Mouse (Mus musculus) hindbrain, embryonic 14.5 days (tissue): ENCODE results near the gene Gpr158. TPM values are rescaled to one million over a fixed set of nuclear protein-coding genes. Genes with fewer than 3 reads are reported as not detected.
"Not testable (repeated sequence)": the region's sequence is repeated elsewhere in the genome, so short reads cannot be mapped to it uniquely, and the experiment has no call there.

Experiments used
- ATAC-seq: fragments of 200-750 bp; cut with Nextera tagmentation; 2 replicates; pipeline ENCODE4 v1.8.0; 2017; ENCODE audit warnings: moderate number of reproducible peaks, mild to moderate bottlenecking, moderate TSS enrichment, moderate library complexity; ENCODE audit not compliant: low FRiP score
- DNase-seq: peaks from one replicate; pipeline ENCODE4 v3.0.0-alpha.2; 2015; ENCODE audit warnings: low spot score
- H3K27ac ChIP-seq: fragments of 300-500 bp; sonication (generic); 2 replicates; pipeline ENCODE4 v1.5.1; 2014; ENCODE audit warnings: mild to moderate bottlenecking, moderate library complexity
- H3K27me3 ChIP-seq: fragments of 300-500 bp; sonication (generic); 2 replicates; pipeline ENCODE4 v1.6.1; 2014; ENCODE audit warnings: mild to moderate bottlenecking, low read length, mixed read lengths; ENCODE audit not compliant: control insufficient read depth, insufficient read depth
- H3K36me3 ChIP-seq: fragments of 300-500 bp; sonication (generic); replicated peaks from 2 replicates; pipeline ENCODE4 v1.6.1; 2014; ENCODE audit not compliant: control insufficient read depth, insufficient read depth
- H3K4me1 ChIP-seq: fragments of 300-500 bp; sonication (generic); replicated peaks from 2 replicates; pipeline ENCODE4 v1.6.1; 2014; ENCODE audit warnings: antibody characterized with exemption, low read length, mixed read lengths; ENCODE audit not compliant: control insufficient read depth, insufficient read depth
- H3K4me2 ChIP-seq: fragments of 300-500 bp; sonication (generic); replicated peaks from 2 replicates; pipeline ENCODE4 v1.6.1; 2014; ENCODE audit warnings: mild to moderate bottlenecking, moderate library complexity
- H3K4me3 ChIP-seq: fragments of 300-500 bp; sonication (generic); replicated peaks from 2 replicates; pipeline ENCODE4 v1.5.1; 2014; ENCODE audit warnings: mild to moderate bottlenecking, low read length
- H3K9ac ChIP-seq: fragments of 300-500 bp; sonication (generic); 2 replicates; pipeline ENCODE4 v1.6.1; 2014
- H3K9me3 ChIP-seq: fragments of 300-500 bp; sonication (generic); 2 replicates; pipeline ENCODE4 v1.6.1; 2016; ENCODE audit warnings: low read length; ENCODE audit not compliant: control insufficient read depth
- WGBS: fragments of 180-500 bp; shearing (Covaris S2); extraction: QIAGEN DNeasy Blood & Tissue Kit; methylation state at CpG from one replicate; pipeline ENCODE4 v1.1.7; 2014; 5-methylcytosine and 5-hydroxymethylcytosine counted together
- polyA plus RNA-seq: library from polyadenylated mRNA; unstranded; fragments of >200 nt; fragmentation: Nextera tagmentation; extraction: Ambion mirVana; gene quantifications from 2 replicates; pipeline ENCODE4 v1.2.1, GENCODE M21; 2014

The Gpr158 gene
- polyA plus RNA-seq, 1 experiment from 2014 or later: 4.9 TPM

GRCm38 (mm10) chr2:21405617-21406016 lies 38.3 kb downstream of the Gpr158 start:
- no peak overlapping the region for H3K27ac ChIP-seq
- ATAC-seq (no peak), DNase-seq (peak; percentile 36)

GRCm38 (mm10) chr2:21407443-21407985 lies 40.2 kb downstream of the Gpr158 start:
- Histone ChIP-seq H3K4me2 (no peak overlapping the region), H3K9ac (no peak overlapping the region), H3K27me3 (no peaks in the 10 kb centered on the region), H3K27ac (no peak overlapping the region), H3K4me3 (no peak overlapping the region), H3K36me3 (no peaks in the 10 kb centered on the region), H3K9me3 (no peaks in the 10 kb centered on the region), H3K4me1 (no peaks in the 10 kb centered on the region)
- DNase-seq: no peak
- 85% methylated on average over 2 of the region's 2 CpGs for WGBS
- no peak for ATAC-seq

More at GRCm38 (mm10) chr2:21405617-21406016, 38.3 kb downstream of the Gpr158 start:
- Histone ChIP-seq H3K9me3 (no peaks in the 10 kb centered on the region), H3K27me3 (no peaks in the 10 kb centered on the region), H3K4me3 (no peak overlapping the region), H3K9ac (no peak overlapping the region), H3K36me3 (no peaks in the 10 kb centered on the region), H3K4me2 (no peak overlapping the region), H3K4me1 (no peaks in the 10 kb centered on the region)
- WGBS: 64% methylated on average over 3 of the region's 3 CpGs

GRCm38 (mm10) chr2:21408821-21409220 lies 41.5 kb downstream of the Gpr158 start:
- no peaks in the 10 kb centered on the region for H3K4me1 ChIP-seq
- DNase-seq: no peak
- no peak overlapping the region for H3K4me2 ChIP-seq
- 84% methylated on average over 3 of the region's 3 CpGs for WGBS
- H3K27ac ChIP-seq: no peak overlapping the region
- H3K36me3 ChIP-seq: no peaks in the 10 kb centered on the region
- H3K9ac ChIP-seq: no peak overlapping the region
- no peaks in the 10 kb centered on the region for H3K27me3 ChIP-seq
- no peak overlapping the region for H3K4me3 ChIP-seq
- no peaks in the 10 kb centered on the region for H3K9me3 ChIP-seq
- ATAC-seq: no peak

GRCm38 (mm10) chr2:21430288-21430687 lies 62.9 kb downstream of the Gpr158 start:
- no peak for ATAC-seq
- WGBS: 78% methylated on average over 2 of the region's 2 CpGs

GRCm38 (mm10) chr2:21431182-21431581 lies 63.8 kb downstream of the Gpr158 start:
- Histone ChIP-seq H3K36me3 (no peaks in the 10 kb centered on the region), H3K4me3 (no peak overlapping the region), H3K27me3 (no peaks in the 10 kb centered on the region), H3K4me2 (no peak overlapping the region), H3K9ac (no peak overlapping the region), H3K9me3 (no peaks in the 10 kb centered on the region), H3K27ac (no peak overlapping the region), H3K4me1 (no peaks in the 10 kb centered on the region)
- WGBS: 58% methylated on average over 6 of the region's 6 CpGs
- DNase-seq (no peak), ATAC-seq (peak; percentile 48; the same call in 1 of the 2 replicates)

More at GRCm38 (mm10) chr2:21430288-21430687, 62.9 kb downstream of the Gpr158 start:
- no peak for DNase-seq
- Histone ChIP-seq H3K36me3 (no peaks in the 10 kb centered on the region), H3K4me2 (no peak overlapping the region), H3K4me1 (no peaks in the 10 kb centered on the region), H3K9me3 (no peaks in the 10 kb centered on the region), H3K9ac (no peak overlapping the region), H3K4me3 (no peak overlapping the region), H3K27ac (no peak overlapping the region), H3K27me3 (no peaks in the 10 kb centered on the region)

GRCm38 (mm10) chr2:21439626-21440025 lies 72.3 kb downstream of the Gpr158 start:
- Histone ChIP-seq H3K4me1 (no peaks in the 10 kb centered on the region), H3K4me3 (no peak overlapping the region), H3K9ac (no peak overlapping the region), H3K4me2 (no peak overlapping the region), H3K27ac (no peak overlapping the region), H3K9me3 (no peaks in the 10 kb centered on the region), H3K36me3 (no peaks in the 10 kb centered on the region), H3K27me3 (no peaks in the 10 kb centered on the region)
- ATAC-seq (no peak), DNase-seq (no peak)
- 88% methylated on average over 3 of the region's 3 CpGs for WGBS

- not testable (repeated sequence) for DNase-seq, H3K27me3 ChIP-seq, H3K4me1 ChIP-seq, H3K9me3 ChIP-seq, H3K4me3 ChIP-seq, H3K4me2 ChIP-seq, H3K27ac ChIP-seq, H3K9ac ChIP-seq, ATAC-seq, H3K36me3 ChIP-seq
- WGBS: 92% methylated on average over 4 of the region's 4 CpGs
These were observed 93.3 kb downstream of the Gpr158 start for GRCm38 (mm10) chr2:21460606-21461005.

- no peaks in the 10 kb centered on the region for H3K27me3 ChIP-seq
- ATAC-seq: no peak
- no peak for DNase-seq
- H3K4me1 ChIP-seq: no peaks in the 10 kb centered on the region
- no peak overlapping the region for H3K4me3 ChIP-seq
- H3K9me3 ChIP-seq: no peaks in the 10 kb centered on the region
- H3K36me3 ChIP-seq: no peaks in the 10 kb centered on the region
- H3K9ac ChIP-seq: no peak overlapping the region
- H3K4me2 ChIP-seq: no peak overlapping the region
- H3K27ac ChIP-seq: no peak overlapping the region
- 88% methylated on average over 2 of the region's 2 CpGs for WGBS
These were observed 107.6 kb downstream of the Gpr158 start for GRCm38 (mm10) chr2:21474957-21475356.

GRCm38 (mm10) chr2:21496881-21497280 lies 129.5 kb downstream of the Gpr158 start:
- no peak for ATAC-seq
- H3K4me1 ChIP-seq: no peaks in the 10 kb centered on the region
- no peaks in the 10 kb centered on the region for H3K27me3 ChIP-seq
- no peak for DNase-seq
- no peak overlapping the region for H3K4me3 ChIP-seq
- no peak overlapping the region for H3K9ac ChIP-seq
- H3K4me2 ChIP-seq: no peak overlapping the region
- H3K9me3 ChIP-seq: no peaks in the 10 kb centered on the region
- H3K36me3 ChIP-seq: no peaks in the 10 kb centered on the region
- 87% methylated on average over 3 of the region's 3 CpGs for WGBS
- no peak overlapping the region for H3K27ac ChIP-seq

- ATAC-seq (0 out of 2 replicates have a peak, but pooled peaks have one; percentile 37), DNase-seq (no peak)
- no peaks in the 10 kb centered on the region for H3K27me3 ChIP-seq
- 80% methylated on average over 1 of the region's 1 CpGs for WGBS
- no peaks in the 10 kb centered on the region for H3K9me3 ChIP-seq
- no peaks in the 10 kb centered on the region for H3K36me3 ChIP-seq
- no peak overlapping the region for H3K4me2 ChIP-seq
- no peak overlapping the region for H3K9ac ChIP-seq
- H3K4me1 ChIP-seq: no peaks in the 10 kb centered on the region
- H3K4me3 ChIP-seq: no peak overlapping the region
- no peak overlapping the region for H3K27ac ChIP-seq
These were observed 130.6 kb downstream of the Gpr158 start for GRCm38 (mm10) chr2:21497965-21498364.
